Mouse (Mus musculus): Measurements from ENCODE around the gene Tmem123.

DNA sequence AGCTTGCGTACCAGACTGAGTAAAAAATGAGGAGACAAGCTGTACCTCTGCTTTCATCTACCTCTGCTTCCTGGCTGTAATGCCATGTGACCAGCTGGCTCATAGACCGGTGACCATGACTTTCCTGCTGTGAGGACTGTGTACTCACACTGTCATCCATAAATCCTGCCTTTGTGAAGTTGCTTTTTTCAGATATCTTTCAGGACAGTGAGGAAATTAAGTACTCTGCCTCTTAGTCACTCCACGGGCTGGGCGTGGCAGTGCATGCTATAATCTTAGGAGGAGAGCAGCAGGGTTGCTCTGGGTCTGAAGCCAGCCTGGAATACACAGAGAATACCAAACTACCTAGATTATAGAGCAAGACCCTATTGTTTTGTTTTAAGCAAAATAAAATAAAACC is 14.3 kb upstream of the Tmem123 start:
- no peak for TF ChIP-seq EP300 (IDR thresholded peaks at IDR 0.05; ENCODE audit: low read depth)
- TF ChIP-seq CTCF (IDR thresholded peaks at IDR 0.05; ENCODE audit: low read depth), result no peak
